Mouse (Mus musculus): ENCODE measurements around the gene Ccl25. TPM values are rescaled to one million over a fixed set of nuclear protein-coding genes. Genes with fewer than 3 reads are reported as not detected.

Ccl25 gene
- total RNA-seq (2012; rRNA removed) (4.6 and 4.9 TPM in 2 replicates), total RNA-seq (2014; rRNA removed) (5.4 and 5.7 TPM in 2 replicates), polyA plus RNA-seq (2012; ENCODE audit: insufficient read length, low read depth) (5.6 and 6.0 TPM in 2 replicates)

DNA sequence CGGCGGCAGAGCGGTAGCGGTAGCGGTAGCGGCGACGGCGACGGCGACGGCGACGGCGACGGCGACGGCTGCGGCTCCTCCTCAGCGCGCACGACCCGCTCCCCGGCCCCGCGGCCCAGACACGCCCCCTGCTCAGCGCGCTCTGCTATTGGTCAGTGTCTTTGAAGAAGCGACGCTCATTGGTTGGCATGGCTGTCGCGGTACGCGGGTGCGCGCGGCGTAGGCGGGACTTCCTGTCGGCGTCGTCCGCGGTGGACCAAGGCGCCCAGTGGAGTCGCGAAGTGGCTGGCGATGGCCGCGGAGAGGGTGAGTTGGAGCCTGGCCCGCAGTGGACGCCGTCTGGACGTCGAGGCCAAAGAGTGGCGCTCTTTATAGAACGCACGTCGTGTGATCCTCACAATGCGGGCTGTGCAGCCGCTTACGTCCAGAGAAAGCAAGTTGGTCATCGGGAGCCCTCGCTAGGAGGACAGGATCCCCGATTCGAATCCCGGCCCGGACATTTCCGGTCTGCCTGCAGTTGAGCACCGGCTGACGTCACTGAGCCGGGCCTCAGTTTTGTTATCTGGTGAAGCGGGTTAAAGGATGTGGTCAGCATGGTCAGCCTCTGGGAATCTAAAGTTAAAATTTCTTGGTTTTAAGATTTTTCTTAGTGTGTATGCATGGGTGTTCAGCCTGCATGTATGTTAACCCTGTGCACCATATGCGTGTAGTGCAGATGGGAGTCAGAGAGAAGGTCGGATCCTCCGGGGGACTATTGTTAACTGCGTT lies at the start of gene Ccl25, which contains the start of gene Elavl1:
TSS of gene Ccl25 (plus strand) at position 228 of the 768 bp plus-strand sequence.
TSS of gene Elavl1 (minus strand) at position 431 of the 768 bp plus-strand sequence.
- Histone ChIP-seq H3K4me1 (ENCODE audit: control insufficient read depth in 1 of 2, insufficient read depth in 2 of 2) (peaks cover 2 to 40% of the 10 kb centered on the region in 2 experiments), H3K79me2 (replicated peaks; ENCODE audit: control insufficient read depth, extremely low read depth, insufficient read depth, poor library complexity, severe bottlenecking) (peaks cover 55% of the 10 kb centered on the region), H3K27ac (ENCODE audit: insufficient read depth, low read depth) (peak within 1 kb of the TSS; percentile 55), H3K4me3 (replicated peaks in 1 of 3; ENCODE audit: low read depth in 2 of 3, low read length in 2 of 3, poor library complexity in 1 of 3) (peak within 1 kb of the TSS; percentile 88 to 94 (median 91)), H3K9ac (ENCODE audit: insufficient read depth, low read depth) (peak within 1 kb of the TSS; percentile 99), H3K36me3 (replicated peaks in 1 of 2; ENCODE audit: control insufficient read depth in 1 of 2, insufficient read depth in 1 of 2, low read length in 1 of 2) (peaks cover 39 to 59% of the 10 kb centered on the region in 2 experiments), H3K4me2 (ENCODE audit: insufficient read depth, low read depth, poor library complexity, severe bottlenecking) (peak within 1 kb of the TSS; percentile 92), H3K9me3 (replicated peaks; ENCODE audit: low read length) (no peaks in the 10 kb centered on the region), H3K27me3 (replicated peaks) (no peaks in the 10 kb centered on the region)
- TF ChIP-seq ELF1 (IDR thresholded peaks at IDR 0.05; ENCODE audit: low read depth, low read length) = peak; percentile 48
- TF ChIP-seq ETS1 (conservative IDR thresholded peaks at IDR 0.05; ENCODE audit: low read depth, low read length) = no peak
- no peak for TF ChIP-seq USF1 (IDR thresholded peaks at IDR 0.05; ENCODE audit: low read depth, low read length)
- no peak for TF ChIP-seq IRF4 (IDR thresholded peaks at IDR 0.05; ENCODE audit: low read depth, low read length)
- TF ChIP-seq KAT2A (IDR thresholded peaks at IDR 0.05; ENCODE audit: insufficient replicate concordance, low read length) = 0 out of 2 replicates have a peak, but pooled peaks have one; percentile 37
- TF ChIP-seq JUND (conservative IDR thresholded peaks at IDR 0.05; ENCODE audit: low read depth, low read length) = no peak
- TF ChIP-seq UBTF (IDR thresholded peaks at IDR 0.05; ENCODE audit: low read depth, low read length) = no peak
- TF ChIP-seq EP300 (IDR thresholded peaks at IDR 0.05; ENCODE audit: low read length) = no peak
- no peak; the same call in 1 of the 2 replicates for TF ChIP-seq TBP (conservative IDR thresholded peaks at IDR 0.05; ENCODE audit: low read depth, low read length)
- no peak for TF ChIP-seq E2F4 (IDR thresholded peaks at IDR 0.05; ENCODE audit: insufficient replicate concordance, low read depth, low read length)
- TF ChIP-seq TCF12 (IDR thresholded peaks at IDR 0.05; ENCODE audit: low read depth, low read length) = peak; percentile 54
- no peak for TF ChIP-seq SIN3A (IDR thresholded peaks at IDR 0.05; ENCODE audit: low read length)
- peak; percentile 57 for TF ChIP-seq NRF1 (IDR thresholded peaks at IDR 0.05; ENCODE audit: low read depth, low read length)
- no peak for TF ChIP-seq MEF2A (IDR thresholded peaks at IDR 0.05; ENCODE audit: borderline replicate concordance, low read depth, low read length)
- no peak for TF ChIP-seq SMC3 (IDR thresholded peaks at IDR 0.05; ENCODE audit: low read depth, low read length)
- TF ChIP-seq CHD2 (IDR thresholded peaks at IDR 0.05; ENCODE audit: low read length) = peak; percentile 95
- no peak for TF ChIP-seq USF2 (conservative IDR thresholded peaks at IDR 0.05; ENCODE audit: low read depth, low read length)
- TF ChIP-seq CTCF (conservative IDR thresholded peaks at IDR 0.05 in 1 of 2, IDR thresholded peaks at IDR 0.05 in 1 of 2; ENCODE audit: low read depth in 2 of 2, low read length in 2 of 2) = no peak
- no peak for TF ChIP-seq MYC (IDR thresholded peaks at IDR 0.05; ENCODE audit: low read depth, low read length)
- no peak for TF ChIP-seq RAD21 (IDR thresholded peaks at IDR 0.05; ENCODE audit: low read depth, low read length)
- TF ChIP-seq RCOR1 (conservative IDR thresholded peaks at IDR 0.05; ENCODE audit: low read depth, low read length) = no peak
- TF ChIP-seq POLR2A (IDR thresholded peaks at IDR 0.05; ENCODE audit: low read depth, low read length) = peak; percentile 78
- TF ChIP-seq MXI1 (IDR thresholded peaks at IDR 0.05; ENCODE audit: low read depth, low read length) = peak; percentile 29; the same call in 1 of the 2 replicates
- TF ChIP-seq ZMIZ1 (IDR thresholded peaks at IDR 0.05; ENCODE audit: low read depth, low read length) = peak; percentile 68; the same call in 1 of the 2 replicates
- TF ChIP-seq MAFK (IDR thresholded peaks at IDR 0.05; ENCODE audit: insufficient replicate concordance, low read length) = no peak
- no peak for TF ChIP-seq JUN (IDR thresholded peaks at IDR 0.05; ENCODE audit: insufficient read depth, low read depth, low read length)
- TF ChIP-seq PAX5 (IDR thresholded peaks at IDR 0.05; ENCODE audit: low read length) = no peak
- no peak for TF ChIP-seq ZNF384 (IDR thresholded peaks at IDR 0.05; ENCODE audit: low read depth, low read length)
- 0 out of 2 replicates have a peak, but pooled peaks have one; percentile 39 for TF ChIP-seq MAZ (IDR thresholded peaks at IDR 0.05; ENCODE audit: low read depth, low read length)
- TF ChIP-seq NELFE (IDR thresholded peaks at IDR 0.05; ENCODE audit: low read depth, low read length) = peak; percentile 79
- TF ChIP-seq HCFC1 (IDR thresholded peaks at IDR 0.05; ENCODE audit: low read depth, low read length) = peak; percentile 75
- no peak for TF ChIP-seq GABPA (IDR thresholded peaks at IDR 0.05; ENCODE audit: insufficient replicate concordance, low read depth, low read length)
- no peak for TF ChIP-seq BHLHE40 (IDR thresholded peaks at IDR 0.05; ENCODE audit: low read depth, low read length)
- dilution Hi-C loops (cut with MboI; ENCODE audit: extremely low pct_ligation_motif_present, extremely low pct_unique_long_range_greater_than_20kb, low sequenced_read_pairs) = no loop called here
- DNase-seq (ENCODE audit: extremely low read depth) = peak; percentile 92
- in situ Hi-C loops (cut with MboI; ENCODE audit: low pct_ligation_motif_present, low pct_unique_long_range_greater_than_20kb, low sequenced_read_pairs) = no loop called here
